Mouse (Mus musculus) CH12.LX (cell line): ENCODE measurements around the gene Amotl1. TPM values are rescaled to one million over a fixed set of nuclear protein-coding genes. Genes with fewer than 3 reads are reported as not detected.

ENCODE experiments used
- DNase-seq: peaks from one replicate; pipeline ENCODE4 v3.0.0-alpha.2; 2013; ENCODE audit errors: extremely low read depth
- H3K27ac ChIP-seq: 2 replicates; pipeline ENCODE4 v1.5.1; 2012; ENCODE audit warnings: low read depth, mild to moderate bottlenecking, control low read depth, moderate library complexity; ENCODE audit not compliant: insufficient read depth
- H3K27me3 ChIP-seq: replicated peaks from 2 replicates; pipeline ENCODE3; 2012; ENCODE audit warnings: inconsistent platforms
- H3K36me3 ChIP-seq, 2 experiments: replicated peaks in 1 of 2; 2 replicates each; pipeline versions ENCODE3 to v1.6.1; 2012; ENCODE audit warnings: inconsistent platforms in 1 of 2, low read length in 1 of 2, mild to moderate bottlenecking in 1 of 2, mixed read lengths in 1 of 2, moderate library complexity in 1 of 2; ENCODE audit not compliant: control insufficient read depth in 1 of 2, insufficient read depth in 1 of 2
- H3K4me1 ChIP-seq, 2 experiments: 2 replicates each; pipeline ENCODE4 v1.6.1; 2012; ENCODE audit warnings: inconsistent platforms in 1 of 2, moderate library complexity in 1 of 2; ENCODE audit not compliant: insufficient read depth in 2 of 2, control insufficient read depth in 1 of 2
- H3K4me2 ChIP-seq: 2 replicates; pipeline ENCODE4 v1.6.1; 2012; ENCODE audit warnings: low read depth, mild to moderate bottlenecking, control low read depth; ENCODE audit not compliant: poor library complexity, insufficient read depth, severe bottlenecking
- H3K4me3 ChIP-seq, 3 experiments: fragments of 150-350 bp in 1 of 3; sonication (generic) in 1 of 3; replicated peaks in 1 of 3; 2 replicates each; pipeline versions ENCODE3 to v1.5.1; 2011 to 2012; ENCODE audit warnings: low read depth in 2 of 3, low read length in 2 of 3, mild to moderate bottlenecking in 2 of 3, moderate library complexity in 2 of 3, control low read depth in 1 of 3, improper control_type of control experiment in 1 of 3, inconsistent platforms in 1 of 3, mixed read lengths in 1 of 3; ENCODE audit not compliant: poor library complexity in 1 of 3
- H3K79me2 ChIP-seq: replicated peaks from 2 replicates; pipeline ENCODE4 v1.6.1; 2012; ENCODE audit warnings: mild to moderate bottlenecking, moderate library complexity; ENCODE audit not compliant: control insufficient read depth, poor library complexity, insufficient read depth, severe bottlenecking; ENCODE audit errors: extremely low read depth
- H3K9ac ChIP-seq: 2 replicates; pipeline ENCODE4 v1.6.1; 2012; ENCODE audit warnings: low read depth, mild to moderate bottlenecking, control low read depth, moderate library complexity; ENCODE audit not compliant: insufficient read depth
- H3K9me3 ChIP-seq: replicated peaks from 2 replicates; pipeline ENCODE3; 2012; ENCODE audit warnings: low read length, inconsistent platforms, mixed read lengths
- BHLHE40 ChIP-seq: IDR thresholded peaks from 2 replicates; pipeline ENCODE4 v1.6.1; 2011; ENCODE audit warnings: mild to moderate bottlenecking, low read depth, low read length, improper control_type of control experiment
- CTCF ChIP-seq, 2 experiments: IDR thresholded peaks in 1 of 2; conservative IDR thresholded peaks in 1 of 2; 2 replicates each; pipeline ENCODE4 v1.5.1; 2011 to 2012; ENCODE audit warnings: low read depth in 2 of 2, low read length in 2 of 2, improper control_type of control experiment in 1 of 2, inconsistent platforms in 1 of 2, mild to moderate bottlenecking in 1 of 2, moderate library complexity in 1 of 2
- ELF1 ChIP-seq: IDR thresholded peaks from 2 replicates; pipeline ENCODE4 v1.6.1; 2014; ENCODE audit warnings: low read depth, mild to moderate bottlenecking, inconsistent platforms, low read length, improper control_type of control experiment
- EP300 ChIP-seq: IDR thresholded peaks from 2 replicates; pipeline ENCODE4 v1.6.1; 2011; ENCODE audit warnings: low read length, improper control_type of control experiment
- GABPA ChIP-seq: IDR thresholded peaks from 2 replicates; pipeline ENCODE4 v1.6.1; 2012; ENCODE audit warnings: low read depth, low read length, improper control_type of control experiment, inconsistent platforms; ENCODE audit not compliant: insufficient replicate concordance
- HCFC1 ChIP-seq: IDR thresholded peaks from 2 replicates; pipeline ENCODE4 v1.6.1; 2012; ENCODE audit warnings: low read depth, mild to moderate bottlenecking, inconsistent platforms, low read length, improper control_type of control experiment
- JUN ChIP-seq: IDR thresholded peaks from 2 replicates; pipeline ENCODE4 v1.6.1; 2011; ENCODE audit warnings: low read depth, mild to moderate bottlenecking, low read length, improper control_type of control experiment, moderate library complexity; ENCODE audit not compliant: insufficient read depth
- JUND ChIP-seq: conservative IDR thresholded peaks from 2 replicates; pipeline ENCODE4 v1.6.1; 2011; ENCODE audit warnings: low read depth, low read length, improper control_type of control experiment
- MAFK ChIP-seq: IDR thresholded peaks from 2 replicates; pipeline ENCODE4 v1.6.1; 2011; ENCODE audit warnings: low read length, improper control_type of control experiment; ENCODE audit not compliant: insufficient replicate concordance
- MAX ChIP-seq: IDR thresholded peaks from 2 replicates; pipeline ENCODE4 v1.6.1; 2011; ENCODE audit warnings: low read length, improper control_type of control experiment
- MAZ ChIP-seq: IDR thresholded peaks from 2 replicates; pipeline ENCODE4 v1.6.1; 2012; ENCODE audit warnings: low read depth, mild to moderate bottlenecking, inconsistent platforms, low read length, improper control_type of control experiment, moderate library complexity
- MYC ChIP-seq: IDR thresholded peaks from 2 replicates; pipeline ENCODE4 v1.6.1; 2011; ENCODE audit warnings: low read depth, mild to moderate bottlenecking, improper control_type of control experiment, low read length
- NRF1 ChIP-seq: IDR thresholded peaks from 2 replicates; pipeline ENCODE4 v1.6.1; 2014; ENCODE audit warnings: low read depth, mild to moderate bottlenecking, inconsistent platforms, low read length, improper control_type of control experiment, moderate library complexity
- PAX5 ChIP-seq: IDR thresholded peaks from 2 replicates; pipeline ENCODE4 v1.6.1; 2012; ENCODE audit warnings: low read length, inconsistent platforms, mixed read lengths
- POLR2A ChIP-seq: IDR thresholded peaks from 2 replicates; pipeline ENCODE4 v1.6.1; 2011; ENCODE audit warnings: low read depth, mild to moderate bottlenecking, improper control_type of control experiment, low read length
- RAD21 ChIP-seq: IDR thresholded peaks from 2 replicates; pipeline ENCODE4 v1.6.1; 2011; ENCODE audit warnings: low read depth, mild to moderate bottlenecking, low read length, improper control_type of control experiment, moderate library complexity
- TBP ChIP-seq: conservative IDR thresholded peaks from 2 replicates; pipeline ENCODE4 v1.6.1; 2011; ENCODE audit warnings: low read depth, low read length, improper control_type of control experiment
- TCF12 ChIP-seq: IDR thresholded peaks from 2 replicates; pipeline ENCODE4 v1.6.1; 2014; ENCODE audit warnings: low read depth, mild to moderate bottlenecking, inconsistent platforms, low read length, improper control_type of control experiment
- ZC3H11A ChIP-seq: IDR thresholded peaks from 2 replicates; pipeline ENCODE4 v1.6.1; 2012; ENCODE audit warnings: low read depth, mild to moderate bottlenecking, inconsistent platforms, low read length, improper control_type of control experiment
- ZMIZ1 ChIP-seq: IDR thresholded peaks from 2 replicates; pipeline ENCODE4 v1.6.1; 2012; ENCODE audit warnings: low read depth, mild to moderate bottlenecking, inconsistent platforms, low read length, improper control_type of control experiment
- ZNF384 ChIP-seq: IDR thresholded peaks from 2 replicates; pipeline ENCODE4 v1.6.1; 2012; ENCODE audit warnings: low read depth, low read length, improper control_type of control experiment, inconsistent platforms
- dilution Hi-C: fragments of 300-500 bp; cut with MboI; formaldehyde crosslinking; loops from 2 replicates; pipeline ENCODE4 v1.14.3; 2020; ENCODE audit warnings: low sequenced_read_pairs; ENCODE audit not compliant: extremely low pct_unique_long_range_greater_than_20kb, extremely low pct_ligation_motif_present
- in situ Hi-C: fragments of 300-500 bp; cut with MboI; formaldehyde crosslinking; loops from 3 replicates; pipeline ENCODE4 v1.14.3; 2019; ENCODE audit warnings: low sequenced_read_pairs, low pct_ligation_motif_present, low pct_unique_long_range_greater_than_20kb, mixed read lengths
- polyA plus RNA-seq: library from polyadenylated mRNA; unstranded; fragments of >175 nt; gene quantifications from 2 replicates; pipeline ENCODE4 v1.2.1, GENCODE M21; 2012; ENCODE audit warnings: low read depth; ENCODE audit not compliant: insufficient read length
- total RNA-seq, 2 experiments: library from RNA; depleted of rRNA; stranded (reverse); fragments of 300-350 nt in 1 of 2; fragments of >200 nt in 1 of 2; gene quantifications; 2 replicates each; pipeline ENCODE4 v1.2.3; 2012 to 2014

The Amotl1 gene
- total and polyA plus RNA-seq, 3 experiments = 0.93 to 2.7 (median 1.2) TPM

DNA sequence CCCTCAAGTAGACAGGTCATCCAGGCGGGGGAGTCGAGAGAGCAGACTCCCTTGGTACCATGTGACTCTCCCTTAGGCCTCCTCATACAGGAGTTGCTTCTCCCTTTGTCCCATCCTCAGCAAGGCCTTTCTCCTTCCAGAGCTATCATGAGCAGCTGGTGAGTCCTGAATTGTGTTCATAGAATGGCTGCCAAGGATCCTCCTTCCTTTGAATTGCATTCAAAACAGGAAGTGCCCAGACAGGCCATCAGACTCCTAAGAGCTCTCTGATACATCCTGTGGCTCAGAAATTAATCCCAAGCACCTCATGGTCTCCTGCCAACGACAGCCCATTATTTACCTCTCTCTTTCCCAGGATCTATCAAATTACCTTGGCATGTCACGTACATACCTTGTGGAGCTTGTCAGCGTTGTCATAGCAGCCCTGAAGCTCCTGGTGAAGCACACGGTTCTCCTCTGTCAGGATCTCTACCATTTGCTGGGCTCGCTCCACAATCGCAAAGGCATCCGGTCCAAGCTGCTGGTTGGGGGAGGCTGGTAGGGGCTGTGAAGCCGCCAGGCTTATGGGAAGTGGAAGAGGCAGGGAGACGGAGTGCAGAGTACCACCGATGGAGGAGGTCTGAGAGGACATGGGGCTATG lies 70.0 kb downstream of the Amotl1 start:
- Histone ChIP-seq H3K79me2 (no peaks in the 10 kb centered on the region), H3K4me3 (no peak overlapping the region), H3K9ac (no peak overlapping the region), H3K27ac (no peak overlapping the region), H3K4me1 (no peaks in the 10 kb centered on the region), H3K4me2 (no peak overlapping the region), H3K36me3 (peaks cover 0 to 8% of the 10 kb centered on the region in 2 experiments), H3K27me3 (no peaks in the 10 kb centered on the region), H3K9me3 (no peaks in the 10 kb centered on the region)
- dilution Hi-C loops = no loop called here
- no peak for DNase-seq
- TF ChIP-seq MYC (no peak), RAD21 (no peak), JUND (no peak), PAX5 (no peak), TCF12 (no peak), ELF1 (no peak), ZMIZ1 (no peak), ZNF384 (no peak), MAZ (no peak)
- in situ Hi-C loops = no loop called here

DNA sequence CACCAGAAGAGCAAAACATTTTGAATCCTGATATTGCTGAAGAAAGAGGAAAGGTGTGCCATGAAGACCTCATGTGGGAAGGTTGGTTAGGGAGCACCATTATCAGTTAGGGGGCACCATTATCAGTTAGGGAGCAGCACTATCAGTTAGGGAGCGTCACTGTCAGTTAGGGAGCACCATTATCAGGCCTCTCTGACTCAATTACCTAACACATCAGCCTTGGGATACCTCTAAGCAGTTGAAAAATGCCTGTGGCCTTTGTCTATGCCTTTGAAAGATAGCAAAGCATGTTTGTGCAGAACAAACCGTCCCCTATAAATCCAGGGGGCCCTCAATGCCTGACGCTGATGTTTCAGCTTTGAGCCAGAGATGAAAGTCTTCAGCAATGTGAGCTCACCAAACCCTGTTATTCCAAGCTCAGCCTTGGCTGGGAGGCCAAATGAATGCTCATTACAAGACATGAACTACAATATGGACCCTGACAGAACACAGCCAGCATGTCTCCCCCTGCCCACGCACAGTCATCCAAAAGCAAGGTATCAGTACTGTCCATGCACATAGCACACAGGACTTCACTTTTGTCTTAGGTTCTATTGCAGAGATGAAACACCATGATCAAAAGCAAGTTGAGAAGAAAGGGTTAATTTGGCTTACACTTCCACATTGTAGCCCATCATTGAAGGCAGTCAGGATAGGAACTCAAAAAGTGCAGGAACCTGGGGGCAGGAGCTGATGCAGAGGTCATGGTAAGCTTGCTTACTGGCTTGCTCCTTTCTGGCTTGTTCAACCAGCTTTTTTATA lies 75.5 kb downstream of the Amotl1 start:
- in situ Hi-C loops = no loop called here
- no peak for DNase-seq
- Histone ChIP-seq H3K36me3 (peaks cover 0 to 5% of the 10 kb centered on the region in 2 experiments), H3K9me3 (no peaks in the 10 kb centered on the region), H3K27me3 (no peaks in the 10 kb centered on the region), H3K9ac (no peak overlapping the region), H3K4me2 (no peak overlapping the region), H3K27ac (no peak overlapping the region), H3K4me3 (no peak overlapping the region), H3K79me2 (no peaks in the 10 kb centered on the region), H3K4me1 (peaks cover 2 to 3% of the 10 kb centered on the region in 2 experiments; a peak in 2 of 4 replicates)
- dilution Hi-C loops = no loop called here
- TF ChIP-seq ZC3H11A (no peak), GABPA (no peak)

GRCm38 (mm10) chr9:14568487-14568886 lies 76.4 kb downstream of the Amotl1 start:
- no peak for DNase-seq
- TF ChIP-seq JUN = no peak
- no peak for TF ChIP-seq MAFK
- no peak for TF ChIP-seq RAD21
- no peak for TF ChIP-seq CTCF (conservative IDR thresholded peaks at IDR 0.05 in 1 of 2, IDR thresholded peaks at IDR 0.05 in 1 of 2; ENCODE audit: low read depth in 2 of 2, low read length in 2 of 2)
- no peak for TF ChIP-seq ZC3H11A
- TF ChIP-seq POLR2A = no peak
- no peak for TF ChIP-seq NRF1
- TF ChIP-seq MAZ = no peak
- TF ChIP-seq TBP = no peak
- no peak for TF ChIP-seq HCFC1
- no peak for TF ChIP-seq BHLHE40
- TF ChIP-seq MAX = no peak
- no peak for TF ChIP-seq MYC
- no peak for TF ChIP-seq EP300
- no peak overlapping the region for H3K4me3 ChIP-seq
- dilution Hi-C loops (no loop called here), in situ Hi-C loops (no loop called here)
- peaks cover 2 to 7% of the 10 kb centered on the region in 2 experiments; a peak in 2 of 4 replicates for H3K4me1 ChIP-seq
- H3K9me3 ChIP-seq = no peaks in the 10 kb centered on the region
- H3K36me3 ChIP-seq = peaks cover 0 to 10% of the 10 kb centered on the region in 2 experiments
- H3K79me2 ChIP-seq = no peaks in the 10 kb centered on the region
- H3K27ac ChIP-seq = no peak overlapping the region
- no peak overlapping the region for H3K9ac ChIP-seq
- no peak overlapping the region for H3K4me2 ChIP-seq
- H3K27me3 ChIP-seq = no peaks in the 10 kb centered on the region
